25 mouse cellular contexts compared by ENCODE assay signal in genomic region chr13:32719284-32719683, GRCm38 (mm10).
"Had no signal": no experiment of that assay in that cellular context is flagged by ENCODE, and none has a peak within 500 bp of the region (broad histone marks: within the 10 kb centered on the region; RNA-seq: fewer than 3 reads in every experiment).

No protein-coding gene starts in this region.

- H3K27ac ChIP-seq: heart, adult 2 months; heart, embryonic 13.5 days; heart, embryonic 15.5 days; hindbrain, embryonic 10.5 days; hindbrain, embryonic 12.5 days; hindbrain, embryonic 14.5 days; intestine, embryonic 15.5 days; layer of hippocampus, adult 2 months; left cerebral cortex, adult 2 months; limb, embryonic 10.5 days; limb, embryonic 12.5 days; liver, embryonic 12.5 days; liver, embryonic 14.5 days had no signal

- H3K4me3 ChIP-seq: heart, adult 2 months; heart, embryonic 13.5 days; heart, embryonic 15.5 days; hindbrain, embryonic 10.5 days; hindbrain, embryonic 12.5 days; intestine, embryonic 15.5 days; layer of hippocampus, adult 2 months; left cerebral cortex, adult 2 months; limb, embryonic 10.5 days; limb, embryonic 12.5 days; liver, embryonic 12.5 days had no signal

- DNase-seq: forebrain, postnatal 0 days; gastrocnemius, postnatal 14 days; gastrocnemius, postnatal 36 days; heart, adult 2 months; heart, postnatal 10 days; heart, postnatal 36 days; kidney, adult 2 months; kidney, postnatal 10 days; kidney, postnatal 36 days had no signal

- H3K9me3 ChIP-seq: heart, embryonic 13.5 days; heart, embryonic 15.5 days; hindbrain, embryonic 10.5 days; hindbrain, embryonic 12.5 days; intestine, embryonic 15.5 days; limb, embryonic 10.5 days; limb, embryonic 12.5 days; liver, embryonic 12.5 days had no signal

- H3K27me3 ChIP-seq: heart, embryonic 13.5 days; heart, embryonic 15.5 days; hindbrain, embryonic 12.5 days; intestine, embryonic 15.5 days; liver, embryonic 12.5 days had no signal

- H3K4me1 ChIP-seq: heart, embryonic 15.5 days; hindbrain, embryonic 10.5 days; hindbrain, embryonic 12.5 days; intestine, embryonic 15.5 days; liver, embryonic 12.5 days had no signal

- H3K4me2 ChIP-seq: heart, embryonic 11.5 days; heart, embryonic 13.5 days; heart, embryonic 15.5 days; hindbrain, embryonic 12.5 days; hindbrain, embryonic 14.5 days; intestine, embryonic 15.5 days; limb, embryonic 12.5 days; liver, embryonic 12.5 days had no signal

- H3K9ac ChIP-seq: forebrain, postnatal 0 days; heart, embryonic 13.5 days; heart, embryonic 15.5 days; hindbrain, embryonic 12.5 days; hindbrain, embryonic 14.5 days; intestine, embryonic 15.5 days; limb, embryonic 12.5 days; liver, embryonic 12.5 days; liver, embryonic 14.5 days had no signal

- H3K36me3 ChIP-seq: heart, embryonic 13.5 days; heart, embryonic 15.5 days; hindbrain, embryonic 10.5 days; hindbrain, embryonic 12.5 days; intestine, embryonic 15.5 days; limb, embryonic 10.5 days; limb, embryonic 12.5 days; liver, embryonic 12.5 days had no signal

- ATAC-seq: forebrain, postnatal 0 days; hindbrain, embryonic 16.5 days; inflammation-experienced regulatory T-cells, adult 6 months; intestine, embryonic 15.5 days; intestine, postnatal 0 days; liver, embryonic 12.5 days had no signal
